10 mouse cellular contexts compared by ENCODE assay signal in the genomic region with DNA sequence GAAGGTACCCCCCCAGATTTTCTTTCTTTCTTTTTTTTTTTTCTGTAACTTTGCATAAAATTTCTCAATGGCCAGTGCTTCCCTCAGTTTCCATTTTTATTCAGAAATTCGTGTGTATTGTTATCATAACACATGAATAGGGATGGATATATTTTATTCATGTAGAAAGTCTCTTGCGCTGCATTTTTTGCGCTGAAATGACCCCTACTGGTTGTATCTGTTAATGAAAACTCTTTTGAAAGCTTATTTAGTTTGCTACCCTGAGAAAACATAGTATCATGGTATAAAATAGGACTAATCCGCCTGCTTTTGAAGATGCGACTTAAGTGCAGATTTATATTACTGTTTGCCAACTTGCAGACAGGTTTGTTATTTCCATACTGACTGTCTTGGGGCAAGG. TPM values are rescaled to one million over a fixed set of nuclear protein-coding genes. Genes with fewer than 3 reads are reported as not detected.
DNase-seq lines count a peak whose midpoint lies in the region; ATAC-seq and TF ChIP-seq lines count a peak whose summit lies in the region.
"Had no signal": no experiment of that assay in that cellular context is flagged by ENCODE, and none has a peak within 500 bp of the region (broad histone marks: within the 10 kb centered on the region; RNA-seq: fewer than 3 reads in every experiment).

No protein-coding gene starts in this region.

- ATAC-seq in CD4-positive, CD25-positive, alpha-beta regulatory T cell, adult 4 months = no peak
- ATAC-seq in kidney, postnatal 0 days (replicated peaks; ENCODE audit: low FRiP score, low read depth) = no peak
- ATAC-seq in forebrain, embryonic 15.5 days (replicated peaks) = no peak
- ATAC-seq in midbrain, postnatal 0 days (ENCODE audit: low FRiP score) = no peak

- no peak overlapping the region for H3K27ac ChIP-seq in kidney, postnatal 0 days
- H3K27ac ChIP-seq in forebrain, embryonic 15.5 days (replicated peaks) = 0 out of 2 replicates have a peak overlapping the region, but pooled peaks have one; percentile 48
- no peak overlapping the region for H3K27ac ChIP-seq in midbrain, postnatal 0 days (ENCODE audit: low read depth, low read length)

- peak; percentile 53 for DNase-seq in CD4-positive, CD25-positive, alpha-beta regulatory T cell, adult 2 months (ENCODE audit: low read depth, low spot score)
- DNase-seq in kidney, postnatal 0 days (ENCODE audit: low spot score) = no peak
- no peak for DNase-seq in kidney, adult 18-20 months
- DNase-seq in midbrain, postnatal 0 days (ENCODE audit: low spot score) = peak; percentile 64
- DNase-seq in spleen, postnatal 4 days (ENCODE audit: low spot score in 2 of 2) = no peak
- DNase-seq in kidney, postnatal 4 days = no peak
- DNase-seq: gastrocnemius, postnatal 36 days; layer of hippocampus, adult 9-11 months had no signal

- peak overlapping the region; percentile 99; the same call in 1 of the 2 replicates for H3K4me2 ChIP-seq in kidney, postnatal 0 days (ENCODE audit: low read length)
- H3K4me2 ChIP-seq in forebrain, embryonic 15.5 days (replicated peaks) = peak overlapping the region; percentile 95
- H3K4me2 ChIP-seq in midbrain, postnatal 0 days (ENCODE audit: low read depth, low read length, poor library complexity, severe bottlenecking) = peak overlapping the region; percentile 94

- H3K27me3 ChIP-seq in kidney, postnatal 0 days (ENCODE audit: insufficient read depth, low read length) = no peaks in the 10 kb centered on the region
- no peaks in the 10 kb centered on the region for H3K27me3 ChIP-seq in forebrain, embryonic 15.5 days
- H3K27me3 ChIP-seq in midbrain, postnatal 0 days (ENCODE audit: insufficient read depth, low read length) = no peaks in the 10 kb centered on the region

- 47% methylated on average over 5 of the region's 5 CpGs for WGBS in kidney, postnatal 0 days
- 32% methylated on average over 5 of the region's 5 CpGs for WGBS in forebrain, embryonic 15.5 days
- 29% methylated on average over 5 of the region's 5 CpGs for WGBS in midbrain, postnatal 0 days

- H3K4me3 ChIP-seq in kidney, postnatal 0 days (replicated peaks; ENCODE audit: low read depth, low read length) = no peak overlapping the region
- H3K4me3 ChIP-seq in forebrain, embryonic 15.5 days = peak overlapping the region; percentile 73
- H3K4me3 ChIP-seq in midbrain, postnatal 0 days (ENCODE audit: low read depth, low read length) = peak overlapping the region; percentile 88

- H3K9me3 ChIP-seq in kidney, postnatal 0 days (replicated peaks; ENCODE audit: low read length) = no peaks in the 10 kb centered on the region
- no peaks in the 10 kb centered on the region for H3K9me3 ChIP-seq in forebrain, embryonic 15.5 days
- H3K9me3 ChIP-seq in midbrain, postnatal 0 days (ENCODE audit: low read length) = no peaks in the 10 kb centered on the region

- peak; percentile 63 for TF ChIP-seq CTCF in kidney, postnatal 0 days (IDR thresholded peaks at IDR 0.05; ENCODE audit: low read depth)
- peak; percentile 80 for TF ChIP-seq CTCF in midbrain, postnatal 0 days (IDR thresholded peaks at IDR 0.05)

- no peaks in the 10 kb centered on the region for H3K36me3 ChIP-seq in kidney, postnatal 0 days (ENCODE audit: insufficient read depth, low read length)
- no peaks in the 10 kb centered on the region for H3K36me3 ChIP-seq in forebrain, embryonic 15.5 days
- no peaks in the 10 kb centered on the region for H3K36me3 ChIP-seq in midbrain, postnatal 0 days (ENCODE audit: insufficient read depth, low read length)

- no peak overlapping the region for H3K9ac ChIP-seq in kidney, postnatal 0 days (ENCODE audit: low read depth, low read length)
- no peak overlapping the region for H3K9ac ChIP-seq in forebrain, embryonic 15.5 days (replicated peaks)
- H3K9ac ChIP-seq in midbrain, postnatal 0 days (replicated peaks; ENCODE audit: low read length, poor library complexity, severe bottlenecking) = peak overlapping the region; percentile 72

- peaks cover 37% of the 10 kb centered on the region for H3K4me1 ChIP-seq in kidney, postnatal 0 days (replicated peaks; ENCODE audit: insufficient read depth, low read length)
- peaks cover 45% of the 10 kb centered on the region for H3K4me1 ChIP-seq in forebrain, embryonic 15.5 days
- peaks cover 3% of the 10 kb centered on the region; the same call in 1 of the 2 replicates for H3K4me1 ChIP-seq in midbrain, postnatal 0 days (ENCODE audit: insufficient read depth, low read length)

RNA-seq across cellular contexts. Expression of a gene that starts 3.4 kb away (rescaled TPM):
- 1 to 10 TPM; 7.5 to 7.7 TPM for polyA plus RNA-seq in CD4-positive, CD25-positive, alpha-beta regulatory T cell, adult 4 months (2017; shearing (Covaris generic))
- polyA plus RNA-seq in kidney, postnatal 0 days (2015; fragmentation: Nextera tagmentation; extraction: Ambion mirVana) = 8.4 TPM in 2 replicates
- polyA plus RNA-seq in forebrain, embryonic 15.5 days (2015; fragmentation: Nextera tagmentation; extraction: Ambion mirVana) = 6.7 and 7.3 TPM in 2 replicates
- 108 and 119 TPM in 2 replicates for total RNA-seq in midbrain, postnatal 0 days (2014; rRNA removed)
- 13.1 and 16.5 TPM in 2 replicates for polyA plus RNA-seq in midbrain, postnatal 0 days (2015; fragmentation: Nextera tagmentation; extraction: Ambion mirVana)

Comparison
In these comparisons a context has a peak if more than half of its experiments do, and no peak if none do; other contexts are left out.
1. DNase-seq: peak in CD4-positive, CD25-positive, alpha-beta regulatory T cell, adult 2 months (single experiment) and midbrain, postnatal 0 days (single experiment); none in kidney, postnatal 0 days (single experiment), kidney, adult 18-20 months (single experiment), spleen, postnatal 4 days (0 of 2) and kidney, postnatal 4 days (0 of 2).
2. Peak in every context shown above with its lines, with median percentiles within 50 percentile points of each other: H3K4me2 ChIP-seq.